Mouse (Mus musculus) CH12.LX (cell line): Measurements from ENCODE around the gene 2810004N23Rik.

Source experiments
- NELFE ChIP-seq: IDR thresholded peaks from 2 replicates; pipeline ENCODE4 v1.6.1; 2011; ENCODE audit warnings: low read depth, low read length, improper control_type of control experiment
- ZC3H11A ChIP-seq: IDR thresholded peaks from 2 replicates; pipeline ENCODE4 v1.6.1; 2012; ENCODE audit warnings: low read depth, mild to moderate bottlenecking, inconsistent platforms, low read length, improper control_type of control experiment

GRCm38 (mm10) chr8:124817361-124817760, 45.6 kb downstream of the 2810004N23Rik start:
- TF ChIP-seq ZC3H11A (no peak), NELFE (no peak)
